Mouse (Mus musculus): ENCODE measurements around the gene Smim4.

Smim4 gene

GRCm38 (mm10) chr14:31138219-31138896 is 9.6 kb upstream of the Smim4 start:
- DNase-seq (ENCODE audit: low spot score), result no peak

- no peak for DNase-seq (ENCODE audit: low spot score)
Measured at GRCm38 (mm10) chr14:31137791-31138190, 9.0 kb upstream of the Smim4 start.

- DNase-seq (ENCODE audit: low spot score), result no peak
Measured at GRCm38 (mm10) chr14:31137281-31137595, 8.5 kb upstream of the Smim4 start.

- DNase-seq (ENCODE audit: low spot score), result no peak
Measured at GRCm38 (mm10) chr14:31136411-31137280, 7.9 kb upstream of the Smim4 start.

GRCm38 (mm10) chr14:31135495-31136410 is 7.0 kb upstream of the Smim4 start:
- DNase-seq (ENCODE audit: low spot score), result no peak

- DNase-seq (ENCODE audit: low spot score), result no peak
Measured at GRCm38 (mm10) chr14:31134015-31135000, 5.6 kb upstream of the Smim4 start.

GRCm38 (mm10) chr14:31133023-31133665 is 4.4 kb upstream of the Smim4 start:
- no peak for DNase-seq (ENCODE audit: low spot score)

- no peak for DNase-seq (ENCODE audit: low spot score)
Measured at GRCm38 (mm10) chr14:31132491-31132975, 3.8 kb upstream of the Smim4 start.

- peak; percentile 41 for DNase-seq (ENCODE audit: low spot score)
Measured at GRCm38 (mm10) chr14:31132031-31132430, 3.3 kb upstream of the Smim4 start.

- DNase-seq (ENCODE audit: low spot score), result peak; percentile 66
Measured at GRCm38 (mm10) chr14:31131272-31131821, 2.6 kb upstream of the Smim4 start.

GRCm38 (mm10) chr14:31130236-31131220 is 1.8 kb upstream of the Smim4 start, which contains the start of gene Nt5dc2:
Gene Nt5dc2, plus strand, starts transcription at chr14:31131053.
- peak; percentile 97 for DNase-seq (ENCODE audit: low spot score)

GRCm38 (mm10) chr14:31129326-31130235 is 825 bp upstream of the Smim4 start:
- DNase-seq (ENCODE audit: low spot score), result no peak

- DNase-seq (ENCODE audit: low spot score), result peak; percentile 70
Measured at GRCm38 (mm10) chr14:31128101-31128825, 493 bp downstream of the Smim4 start.

- no peak for DNase-seq (ENCODE audit: low spot score)
Measured at GRCm38 (mm10) chr14:31126826-31127225, 1.9 kb downstream of the Smim4 start.

- DNase-seq (ENCODE audit: low spot score), result peak; percentile 45
Measured at GRCm38 (mm10) chr14:31125106-31126075, 3.4 kb downstream of the Smim4 start.

GRCm38 (mm10) chr14:31115522-31115921 is 13.2 kb downstream of the Smim4 start:
- no peak for DNase-seq (ENCODE audit: low spot score)

Measured in embryo, embryonic 10 days (tissue).